13 mouse cellular contexts compared by ENCODE assay signal in genomic region chr4:100922816-100923554, GRCm38 (mm10).
DNase-seq lines count a peak whose midpoint lies in the region; ATAC-seq and TF ChIP-seq lines count a peak whose summit lies in the region.
"Had no signal": no experiment of that assay in that cellular context is flagged by ENCODE, and none has a peak within 500 bp of the region (broad histone marks: within the 10 kb centered on the region; RNA-seq: fewer than 3 reads in every experiment).

No protein-coding gene starts in this region.

- 40% methylated on average over 11 of the region's 11 CpGs for WGBS in kidney, adult 2 months
- WGBS in limb, embryonic 12.5 days: 25% methylated on average over 11 of the region's 11 CpGs

- intact Hi-C loops in gastrocnemius, adult 2 months (cut with DNase I): no loop called here
- intact Hi-C loops in gastrocnemius, postnatal 36 days (cut with DNase I): no loop called here

- H3K4me3 ChIP-seq in gastrocnemius, adult 2 months: no peak overlapping the region
- no peak overlapping the region for H3K4me3 ChIP-seq in kidney, adult 2 months (ENCODE audit: insufficient read depth, low read depth, low read length)
- no peak overlapping the region for H3K4me3 ChIP-seq in limb, embryonic 12.5 days (replicated peaks)
- H3K4me3 ChIP-seq: heart, embryonic 12.5 days had no signal

- H3K4me2 ChIP-seq in limb, embryonic 12.5 days: no peak overlapping the region
- H3K4me2 ChIP-seq: heart, embryonic 12.5 days had no signal

- no peak; the same call in 1 of the 2 replicates for ATAC-seq in limb, embryonic 12.5 days (ENCODE audit: insufficient number of reproducible peaks, insufficient read depth, low FRiP score, low TSS enrichment, low read depth)
- ATAC-seq: forebrain, embryonic 14.5 days; hindbrain, postnatal 0 days had no signal

- no peak overlapping the region for H3K27ac ChIP-seq in gastrocnemius, adult 2 months
- H3K27ac ChIP-seq in kidney, adult 2 months (ENCODE audit: insufficient read depth, low read depth, low read length): peak overlapping the region; percentile 66
- H3K27ac ChIP-seq in limb, embryonic 12.5 days: peak overlapping the region; percentile 66
- H3K27ac ChIP-seq: hindbrain, postnatal 0 days had no signal

- no peaks in the 10 kb centered on the region for H3K9me3 ChIP-seq in limb, embryonic 12.5 days
- H3K9me3 ChIP-seq: heart, embryonic 12.5 days had no signal

- peak; percentile 31 for DNase-seq in gastrocnemius, adult 2 months
- DNase-seq in gastrocnemius, postnatal 36 days: no peak
- peak; percentile 86 for DNase-seq in kidney, adult 2 months
- peak; percentile 9 for DNase-seq in skeletal muscle tissue, adult 2 months (ENCODE audit: low read depth, low spot score)
- DNase-seq in thymus, postnatal 36 days: no peak
- no peak for DNase-seq in natural killer cell, adult 2 months (ENCODE audit: low spot score in 2 of 2)
- no peak for DNase-seq in layer of hippocampus, adult 8-10 months (ENCODE audit: low spot score in 2 of 2)
- DNase-seq: cerebellum, postnatal 10 days; right cerebral cortex, adult 18-20 months had no signal

- H3K27me3 ChIP-seq in kidney, adult 2 months (replicated peaks; ENCODE audit: control insufficient read depth, insufficient read depth, low read length): no peaks in the 10 kb centered on the region
- no peaks in the 10 kb centered on the region for H3K27me3 ChIP-seq in limb, embryonic 12.5 days
- H3K27me3 ChIP-seq: heart, embryonic 12.5 days had no signal

- H3K4me1 ChIP-seq in kidney, adult 2 months (ENCODE audit: control insufficient read depth, insufficient read depth, low read length): peaks cover 21% of the 10 kb centered on the region; the same call in 1 of the 2 replicates
- peaks cover 65% of the 10 kb centered on the region for H3K4me1 ChIP-seq in limb, embryonic 12.5 days (replicated peaks)
- H3K4me1 ChIP-seq: heart, embryonic 12.5 days had no signal

- H3K36me3 ChIP-seq in kidney, adult 2 months (ENCODE audit: control insufficient read depth, insufficient read depth, low read length): no peaks in the 10 kb centered on the region; the same call in 1 of the 2 replicates
- H3K36me3 ChIP-seq in limb, embryonic 12.5 days: peaks cover 45% of the 10 kb centered on the region

- no peak overlapping the region for H3K9ac ChIP-seq in limb, embryonic 12.5 days (replicated peaks)
- H3K9ac ChIP-seq: heart, embryonic 12.5 days had no signal

- no peak for TF ChIP-seq POLR2A in kidney, adult 2 months (IDR thresholded peaks at IDR 0.05; ENCODE audit: low read depth, low read length)

- TF ChIP-seq CTCF in gastrocnemius, adult 2 months (IDR thresholded peaks at IDR 0.05): no peak
- TF ChIP-seq CTCF in kidney, adult 2 months (conservative IDR thresholded peaks at IDR 0.05; ENCODE audit: insufficient read depth, insufficient read length, low read depth, low read length): no peak

Comparison
In these comparisons a context has a peak if more than half of its experiments do, and no peak if none do; other contexts are left out.
1. DNase-seq: peak in gastrocnemius, adult 2 months (single experiment), kidney, adult 2 months (single experiment) and skeletal muscle tissue, adult 2 months (single experiment); none in gastrocnemius, postnatal 36 days (0 of 2), thymus, postnatal 36 days (0 of 2), natural killer cell, adult 2 months (0 of 2) and layer of hippocampus, adult 8-10 months (0 of 2).